Mouse (Mus musculus): Measurements from ENCODE around the gene Sbno1. TPM values are rescaled to one million over a fixed set of nuclear protein-coding genes. Genes with fewer than 3 reads are reported as not detected.

The Sbno1 gene
- polyA plus RNA-seq, 1 experiment from 2014 or later, result 80.8 TPM

- WGBS, result 86% methylated on average over 7 of the region's 7 CpGs
- ATAC-seq (ENCODE audit: low read depth), result no peak
- peaks cover 44% of the 10 kb centered on the region for H3K36me3 ChIP-seq (ENCODE audit: control insufficient read depth, insufficient read depth, low read length)
- H3K27ac ChIP-seq (ENCODE audit: low read length), result no peak overlapping the region
- no peaks in the 10 kb centered on the region for H3K4me1 ChIP-seq (replicated peaks; ENCODE audit: control insufficient read depth, insufficient read depth, low read length)
- no peak overlapping the region for H3K4me3 ChIP-seq (ENCODE audit: low read length)
- H3K4me2 ChIP-seq (ENCODE audit: low read depth, low read length), result no peak overlapping the region
- H3K9ac ChIP-seq (ENCODE audit: low read length), result no peak overlapping the region
- H3K9me3 ChIP-seq (ENCODE audit: control insufficient read depth, low read length), result no peaks in the 10 kb centered on the region
- H3K27me3 ChIP-seq (ENCODE audit: control insufficient read depth, insufficient read depth, low read depth, low read length), result no peaks in the 10 kb centered on the region
These were observed 32.1 kb downstream of the Sbno1 start for GRCm38 (mm10) chr5:124393726-124394125.

- Histone ChIP-seq H3K4me2 (ENCODE audit: low read depth, low read length) (no peak overlapping the region), H3K9me3 (ENCODE audit: control insufficient read depth, low read length) (no peaks in the 10 kb centered on the region), H3K27ac (ENCODE audit: low read length) (no peak overlapping the region), H3K9ac (ENCODE audit: low read length) (no peak overlapping the region), H3K36me3 (ENCODE audit: control insufficient read depth, insufficient read depth, low read length) (peaks cover 45% of the 10 kb centered on the region), H3K4me1 (replicated peaks; ENCODE audit: control insufficient read depth, insufficient read depth, low read length) (no peaks in the 10 kb centered on the region), H3K4me3 (ENCODE audit: low read length) (no peak overlapping the region), H3K27me3 (ENCODE audit: control insufficient read depth, insufficient read depth, low read depth, low read length) (no peaks in the 10 kb centered on the region)
- WGBS, result 98% methylated on average over 4 of the region's 4 CpGs
- ATAC-seq (ENCODE audit: low read depth), result no peak
These were observed 33.4 kb downstream of the Sbno1 start for GRCm38 (mm10) chr5:124392412-124392811.

GRCm38 (mm10) chr5:124387932-124388331 is 37.9 kb downstream of the Sbno1 start:
- no peak for ATAC-seq (ENCODE audit: low read depth)
- H3K4me1 ChIP-seq (replicated peaks; ENCODE audit: control insufficient read depth, insufficient read depth, low read length), result no peaks in the 10 kb centered on the region
- H3K4me2 ChIP-seq (ENCODE audit: low read depth, low read length), result no peak overlapping the region
- 73% methylated on average over 5 of the region's 5 CpGs for WGBS
- no peaks in the 10 kb centered on the region for H3K9me3 ChIP-seq (ENCODE audit: control insufficient read depth, low read length)
- no peak overlapping the region for H3K27ac ChIP-seq (ENCODE audit: low read length)
- no peaks in the 10 kb centered on the region for H3K27me3 ChIP-seq (ENCODE audit: control insufficient read depth, insufficient read depth, low read depth, low read length)
- H3K36me3 ChIP-seq (ENCODE audit: control insufficient read depth, insufficient read depth, low read length), result peaks cover 55% of the 10 kb centered on the region
- no peak overlapping the region for H3K9ac ChIP-seq (ENCODE audit: low read length)
- H3K4me3 ChIP-seq (ENCODE audit: low read length), result no peak overlapping the region

- peaks cover 48% of the 10 kb centered on the region for H3K36me3 ChIP-seq (ENCODE audit: control insufficient read depth, insufficient read depth, low read length)
- H3K4me1 ChIP-seq (replicated peaks; ENCODE audit: control insufficient read depth, insufficient read depth, low read length), result no peaks in the 10 kb centered on the region
- no peak overlapping the region for H3K27ac ChIP-seq (ENCODE audit: low read length)
- WGBS, result 79% methylated on average over 1 of the region's 1 CpGs
- no peaks in the 10 kb centered on the region for H3K9me3 ChIP-seq (ENCODE audit: control insufficient read depth, low read length)
- no peaks in the 10 kb centered on the region for H3K27me3 ChIP-seq (ENCODE audit: control insufficient read depth, insufficient read depth, low read depth, low read length)
- no peak overlapping the region for H3K4me2 ChIP-seq (ENCODE audit: low read depth, low read length)
- H3K9ac ChIP-seq (ENCODE audit: low read length), result no peak overlapping the region
- H3K4me3 ChIP-seq (ENCODE audit: low read length), result no peak overlapping the region
- ATAC-seq (ENCODE audit: low read depth), result no peak
These were observed 45.7 kb downstream of the Sbno1 start for GRCm38 (mm10) chr5:124380121-124380520.

GRCm38 (mm10) chr5:124377149-124377548 is 48.7 kb downstream of the Sbno1 start:
- no peak overlapping the region for H3K4me3 ChIP-seq (ENCODE audit: low read length)
- no peak overlapping the region for H3K4me2 ChIP-seq (ENCODE audit: low read depth, low read length)
- H3K27me3 ChIP-seq (ENCODE audit: control insufficient read depth, insufficient read depth, low read depth, low read length), result no peaks in the 10 kb centered on the region
- no peaks in the 10 kb centered on the region for H3K4me1 ChIP-seq (replicated peaks; ENCODE audit: control insufficient read depth, insufficient read depth, low read length)
- 90% methylated on average over 4 of the region's 4 CpGs for WGBS
- H3K27ac ChIP-seq (ENCODE audit: low read length), result no peak overlapping the region
- H3K9me3 ChIP-seq (ENCODE audit: control insufficient read depth, low read length), result no peaks in the 10 kb centered on the region
- ATAC-seq (ENCODE audit: low read depth), result no peak
- peaks cover 56% of the 10 kb centered on the region for H3K36me3 ChIP-seq (ENCODE audit: control insufficient read depth, insufficient read depth, low read length)
- H3K9ac ChIP-seq (ENCODE audit: low read length), result no peak overlapping the region

- Histone ChIP-seq H3K4me3 (ENCODE audit: low read length) (no peak overlapping the region), H3K9ac (ENCODE audit: low read length) (no peak overlapping the region), H3K36me3 (ENCODE audit: control insufficient read depth, insufficient read depth, low read length) (peaks cover 53% of the 10 kb centered on the region), H3K4me2 (ENCODE audit: low read depth, low read length) (no peak overlapping the region), H3K4me1 (replicated peaks; ENCODE audit: control insufficient read depth, insufficient read depth, low read length) (no peaks in the 10 kb centered on the region), H3K27me3 (ENCODE audit: control insufficient read depth, insufficient read depth, low read depth, low read length) (no peaks in the 10 kb centered on the region), H3K27ac (ENCODE audit: low read length) (no peak overlapping the region), H3K9me3 (ENCODE audit: control insufficient read depth, low read length) (no peaks in the 10 kb centered on the region)
- ATAC-seq (ENCODE audit: low read depth), result no peak
- whole genome bisulfite sequencing, result 95% methylated on average over 1 of the region's 1 CpGs
These were observed 49.4 kb downstream of the Sbno1 start for GRCm38 (mm10) chr5:124376401-124376800.

- Histone ChIP-seq H3K9me3 (ENCODE audit: control insufficient read depth, low read length) (no peaks in the 10 kb centered on the region), H3K27ac (ENCODE audit: low read length) (no peak overlapping the region), H3K9ac (ENCODE audit: low read length) (no peak overlapping the region), H3K4me1 (replicated peaks; ENCODE audit: control insufficient read depth, insufficient read depth, low read length) (no peaks in the 10 kb centered on the region), H3K36me3 (ENCODE audit: control insufficient read depth, insufficient read depth, low read length) (peaks cover 52% of the 10 kb centered on the region), H3K4me3 (ENCODE audit: low read length) (no peak overlapping the region), H3K4me2 (ENCODE audit: low read depth, low read length) (no peak overlapping the region), H3K27me3 (ENCODE audit: control insufficient read depth, insufficient read depth, low read depth, low read length) (no peaks in the 10 kb centered on the region)
- 96% methylated on average over 7 of the region's 7 CpGs for whole genome bisulfite sequencing
- ATAC-seq (ENCODE audit: low read depth), result no peak
These were observed 51.5 kb downstream of the Sbno1 start for GRCm38 (mm10) chr5:124374298-124374697.

- H3K27me3 ChIP-seq (ENCODE audit: control insufficient read depth, insufficient read depth, low read depth, low read length), result no peaks in the 10 kb centered on the region
- H3K9ac ChIP-seq (ENCODE audit: low read length), result no peak overlapping the region
- H3K4me3 ChIP-seq (ENCODE audit: low read length), result no peak overlapping the region
- no peak overlapping the region for H3K4me2 ChIP-seq (ENCODE audit: low read depth, low read length)
- H3K36me3 ChIP-seq (ENCODE audit: control insufficient read depth, insufficient read depth, low read length), result peaks cover 15% of the 10 kb centered on the region
- ATAC-seq (ENCODE audit: low read depth), result no peak
- WGBS, result 50% methylated on average over 3 of the region's 3 CpGs
- H3K27ac ChIP-seq (ENCODE audit: low read length), result no peak overlapping the region
- no peaks in the 10 kb centered on the region for H3K9me3 ChIP-seq (ENCODE audit: control insufficient read depth, low read length)
- H3K4me1 ChIP-seq (replicated peaks; ENCODE audit: control insufficient read depth, insufficient read depth, low read length), result no peaks in the 10 kb centered on the region
These were observed 59.1 kb downstream of the Sbno1 start for GRCm38 (mm10) chr5:124366721-124367120.

GRCm38 (mm10) chr5:124365754-124366153 is 60.0 kb downstream of the Sbno1 start:
- Histone ChIP-seq H3K27me3 (ENCODE audit: control insufficient read depth, insufficient read depth, low read depth, low read length) (no peaks in the 10 kb centered on the region), H3K36me3 (ENCODE audit: control insufficient read depth, insufficient read depth, low read length) (peaks cover 11% of the 10 kb centered on the region), H3K4me3 (ENCODE audit: low read length) (no peak overlapping the region), H3K9me3 (ENCODE audit: control insufficient read depth, low read length) (no peaks in the 10 kb centered on the region), H3K4me1 (replicated peaks; ENCODE audit: control insufficient read depth, insufficient read depth, low read length) (no peaks in the 10 kb centered on the region), H3K27ac (ENCODE audit: low read length) (no peak overlapping the region), H3K9ac (ENCODE audit: low read length) (no peak overlapping the region), H3K4me2 (ENCODE audit: low read depth, low read length) (no peak overlapping the region)
- WGBS, result 94% methylated on average over 2 of the region's 2 CpGs
- ATAC-seq (ENCODE audit: low read depth), result no peak

All from lung, embryonic 16.5 days (tissue).